Mouse (Mus musculus): ENCODE measurements around the gene Med8. TPM values are rescaled to one million over a fixed set of nuclear protein-coding genes. Genes with fewer than 3 reads are reported as not detected.

Gene Med8
- polyA plus RNA-seq (2014; fragmentation: Nextera tagmentation; extraction: Ambion mirVana) = 89.6 and 109 TPM in 2 replicates

DNA sequence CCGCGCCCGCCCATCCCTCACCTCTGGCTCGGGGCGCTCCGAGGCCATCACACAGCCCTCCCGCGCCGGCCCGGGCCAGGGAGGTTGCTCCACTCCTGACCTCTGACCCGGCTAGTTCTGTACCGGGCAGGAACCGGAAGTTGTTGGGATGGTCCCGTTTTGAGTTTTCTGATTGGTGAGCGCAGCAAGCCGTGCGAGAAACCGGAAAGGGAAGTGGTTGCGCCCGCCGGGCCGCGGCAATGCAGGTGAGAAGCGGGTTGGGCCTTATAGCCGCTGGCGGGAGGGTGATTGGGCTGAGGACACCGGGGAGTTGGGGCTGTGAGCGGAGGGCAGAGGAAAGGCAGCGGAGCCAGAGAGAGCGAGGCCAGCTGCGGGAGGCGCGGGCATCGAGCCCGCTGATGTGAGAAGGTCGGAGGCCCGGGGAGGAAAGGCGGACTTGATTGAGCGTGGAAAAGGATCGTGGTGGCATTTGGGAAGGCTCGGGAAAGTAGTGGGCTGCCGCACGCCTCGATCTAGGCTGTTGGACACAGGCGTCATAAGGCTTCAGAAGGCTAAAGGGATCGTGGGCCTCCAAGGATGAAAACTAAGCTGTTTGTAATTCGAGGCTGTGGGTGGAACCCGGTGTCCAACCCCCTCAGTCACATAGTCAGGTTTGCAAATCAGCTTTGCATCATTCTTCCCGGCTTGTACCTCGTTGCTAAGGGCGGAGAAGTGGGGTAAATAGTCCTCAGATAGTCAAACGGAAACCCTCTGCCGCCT lies at the start of gene Med8, which contains the start of gene Szt2:
Med8 (plus strand) TSS at position 196 of the 759 bp plus-strand sequence.
Szt2 (minus strand) TSS at position 132 of the 759 bp plus-strand sequence.
- Histone ChIP-seq H3K9ac (replicated peaks; ENCODE audit: low read length) (peak within 1 kb of the TSS; percentile 84), H3K4me3 (replicated peaks; ENCODE audit: low read depth, low read length) (peak within 1 kb of the TSS; percentile 90), H3K4me2 (ENCODE audit: low read length) (peak within 1 kb of the TSS; percentile 90), H3K36me3 (ENCODE audit: control insufficient read depth, insufficient read depth, low read length) (peaks cover 41% of the 10 kb centered on the region), H3K27ac (replicated peaks; ENCODE audit: low read depth, low read length) (peak within 1 kb of the TSS; percentile 66), H3K4me1 (ENCODE audit: control insufficient read depth, insufficient read depth, low read length) (peaks cover 15% of the 10 kb centered on the region), H3K9me3 (ENCODE audit: control insufficient read depth, low read length) (no peaks in the 10 kb centered on the region), H3K27me3 (ENCODE audit: control insufficient read depth, insufficient read depth, low read length) (no peaks in the 10 kb centered on the region)
- WGBS = under 1% methylated on average over 53 of the region's 53 CpGs
- peak; percentile 94 for DNase-seq
- peak; percentile 94 for ATAC-seq (ENCODE audit: low FRiP score, low TSS enrichment)

GRCm38 (mm10) chr4:118359896-118360720 lies 49.0 kb upstream of the Med8 start:
- H3K27me3 ChIP-seq (ENCODE audit: control insufficient read depth, insufficient read depth, low read length) = no peaks in the 10 kb centered on the region
- H3K27ac ChIP-seq (replicated peaks; ENCODE audit: low read depth, low read length) = peak overlapping the region; percentile 90
- ATAC-seq (ENCODE audit: low FRiP score, low TSS enrichment) = peak; percentile 84
- H3K9me3 ChIP-seq (ENCODE audit: control insufficient read depth, low read length) = no peaks in the 10 kb centered on the region
- peak overlapping the region; percentile 87 for H3K4me2 ChIP-seq (ENCODE audit: low read length)
- H3K36me3 ChIP-seq (ENCODE audit: control insufficient read depth, insufficient read depth, low read length) = peaks cover 39% of the 10 kb centered on the region
- 1% methylated on average over 54 of the region's 54 CpGs for WGBS
- H3K4me3 ChIP-seq (replicated peaks; ENCODE audit: low read depth, low read length) = peak overlapping the region; percentile 59
- DNase-seq = peak; percentile 83
- peaks cover 6% of the 10 kb centered on the region for H3K4me1 ChIP-seq (ENCODE audit: control insufficient read depth, insufficient read depth, low read length)
- peak overlapping the region; percentile 87 for H3K9ac ChIP-seq (replicated peaks; ENCODE audit: low read length)

DNA sequence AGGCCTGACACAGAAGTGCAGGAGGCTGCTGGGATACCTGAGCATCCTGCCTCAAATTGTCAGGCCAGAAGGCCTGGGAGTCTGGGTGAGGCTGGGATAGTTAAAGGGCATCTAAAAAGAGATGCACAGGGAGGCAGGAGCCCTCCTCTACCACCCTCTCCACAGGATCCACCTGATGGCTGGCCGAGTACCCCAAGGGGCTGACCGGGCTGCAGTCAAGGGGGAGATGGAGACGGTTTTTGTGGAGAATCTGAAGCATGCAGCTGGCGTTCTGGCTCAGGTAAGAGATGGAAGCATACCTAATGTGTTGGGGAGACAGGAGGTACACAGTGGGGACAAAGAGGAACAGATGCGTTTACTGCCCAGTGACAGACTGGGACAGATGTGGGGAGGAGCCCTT lies 47.7 kb upstream of the Med8 start:
- H3K4me2 ChIP-seq (ENCODE audit: low read length) = no peak overlapping the region
- no peak for DNase-seq
- 89% methylated on average over 5 of the region's 5 CpGs for WGBS
- no peaks in the 10 kb centered on the region for H3K9me3 ChIP-seq (ENCODE audit: control insufficient read depth, low read length)
- peaks cover 6% of the 10 kb centered on the region for H3K4me1 ChIP-seq (ENCODE audit: control insufficient read depth, insufficient read depth, low read length)
- ATAC-seq (ENCODE audit: low FRiP score, low TSS enrichment) = no peak
- H3K36me3 ChIP-seq (ENCODE audit: control insufficient read depth, insufficient read depth, low read length) = peaks cover 49% of the 10 kb centered on the region
- H3K4me3 ChIP-seq (replicated peaks; ENCODE audit: low read depth, low read length) = no peak overlapping the region
- no peak overlapping the region for H3K27ac ChIP-seq (replicated peaks; ENCODE audit: low read depth, low read length)
- no peak overlapping the region for H3K9ac ChIP-seq (replicated peaks; ENCODE audit: low read length)
- no peaks in the 10 kb centered on the region for H3K27me3 ChIP-seq (ENCODE audit: control insufficient read depth, insufficient read depth, low read length)

GRCm38 (mm10) chr4:118362879-118363278 lies 46.3 kb upstream of the Med8 start:
- H3K4me1 ChIP-seq (ENCODE audit: control insufficient read depth, insufficient read depth, low read length) = peaks cover 6% of the 10 kb centered on the region
- no peak overlapping the region for H3K4me3 ChIP-seq (replicated peaks; ENCODE audit: low read depth, low read length)
- 91% methylated on average over 6 of the region's 6 CpGs for WGBS
- no peaks in the 10 kb centered on the region for H3K9me3 ChIP-seq (ENCODE audit: control insufficient read depth, low read length)
- peaks cover 58% of the 10 kb centered on the region for H3K36me3 ChIP-seq (ENCODE audit: control insufficient read depth, insufficient read depth, low read length)
- DNase-seq = no peak
- H3K27me3 ChIP-seq (ENCODE audit: control insufficient read depth, insufficient read depth, low read length) = no peaks in the 10 kb centered on the region
- no peak for ATAC-seq (ENCODE audit: low FRiP score, low TSS enrichment)
- no peak overlapping the region for H3K9ac ChIP-seq (replicated peaks; ENCODE audit: low read length)
- no peak overlapping the region for H3K27ac ChIP-seq (replicated peaks; ENCODE audit: low read depth, low read length)
- H3K4me2 ChIP-seq (ENCODE audit: low read length) = no peak overlapping the region

- H3K9ac ChIP-seq (replicated peaks; ENCODE audit: low read length) = no peak overlapping the region
- no peak overlapping the region for H3K4me3 ChIP-seq (replicated peaks; ENCODE audit: low read depth, low read length)
- H3K36me3 ChIP-seq (ENCODE audit: control insufficient read depth, insufficient read depth, low read length) = peaks cover 69% of the 10 kb centered on the region
- WGBS = 95% methylated on average over 3 of the region's 3 CpGs
- ATAC-seq (ENCODE audit: low FRiP score, low TSS enrichment) (no peak), DNase-seq (no peak)
- peaks cover 5% of the 10 kb centered on the region for H3K4me1 ChIP-seq (ENCODE audit: control insufficient read depth, insufficient read depth, low read length)
- H3K4me2 ChIP-seq (ENCODE audit: low read length) = no peak overlapping the region
- H3K27ac ChIP-seq (replicated peaks; ENCODE audit: low read depth, low read length) = no peak overlapping the region
- no peaks in the 10 kb centered on the region for H3K9me3 ChIP-seq (ENCODE audit: control insufficient read depth, low read length)
- H3K27me3 ChIP-seq (ENCODE audit: control insufficient read depth, insufficient read depth, low read length) = no peaks in the 10 kb centered on the region
These were observed 45.2 kb upstream of the Med8 start for GRCm38 (mm10) chr4:118363985-118364384.

DNA sequence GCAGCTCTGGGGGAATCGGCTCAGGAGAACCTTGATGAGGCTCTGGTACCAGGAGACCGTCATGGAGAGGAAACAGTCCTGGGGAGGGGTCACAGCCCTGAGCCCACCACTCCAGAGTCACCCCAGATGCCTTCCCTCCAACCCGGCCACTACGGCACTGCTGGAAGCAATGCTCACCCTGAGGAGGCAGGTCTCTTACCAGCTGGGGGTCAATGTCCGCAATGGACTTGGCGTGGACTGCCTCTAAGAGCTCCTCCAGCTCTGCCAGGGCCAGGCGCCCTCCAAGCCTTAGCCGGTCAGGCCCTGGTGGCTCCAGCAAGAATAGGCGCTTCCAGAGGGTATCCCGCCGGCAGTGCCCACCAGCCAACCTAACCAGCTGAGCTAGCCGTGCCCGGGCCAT lies 44.5 kb upstream of the Med8 start:
- Histone ChIP-seq H3K9me3 (ENCODE audit: control insufficient read depth, low read length) (no peaks in the 10 kb centered on the region), H3K27ac (replicated peaks; ENCODE audit: low read depth, low read length) (no peak overlapping the region), H3K4me3 (replicated peaks; ENCODE audit: low read depth, low read length) (no peak overlapping the region), H3K27me3 (ENCODE audit: control insufficient read depth, insufficient read depth, low read length) (no peaks in the 10 kb centered on the region), H3K4me1 (ENCODE audit: control insufficient read depth, insufficient read depth, low read length) (no peaks in the 10 kb centered on the region; the same call in 1 of the 2 replicates), H3K9ac (replicated peaks; ENCODE audit: low read length) (no peak overlapping the region), H3K4me2 (ENCODE audit: low read length) (no peak overlapping the region), H3K36me3 (ENCODE audit: control insufficient read depth, insufficient read depth, low read length) (peaks cover 76% of the 10 kb centered on the region)
- ATAC-seq (ENCODE audit: low FRiP score, low TSS enrichment) (no peak), DNase-seq (no peak)
- 93% methylated on average over 13 of the region's 13 CpGs for WGBS

DNA sequence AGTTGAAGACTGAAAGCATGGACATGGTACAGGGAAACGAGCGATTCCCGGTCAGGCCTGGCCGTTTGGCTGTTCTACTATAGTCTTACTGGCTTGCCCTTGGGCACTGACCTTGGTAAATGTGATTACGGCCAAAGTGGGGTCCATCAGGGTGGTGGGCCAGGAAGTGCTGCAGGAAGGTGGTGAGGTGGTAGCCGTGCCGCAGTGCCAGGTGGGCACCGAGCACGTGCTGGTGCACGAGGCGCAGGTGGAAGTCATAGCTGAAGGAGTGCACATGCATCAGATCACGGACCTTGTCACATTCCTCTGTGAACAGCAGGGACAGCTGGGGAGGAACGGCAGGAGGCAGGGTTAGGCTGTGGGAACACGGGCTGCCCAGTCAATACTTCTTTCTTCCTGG lies 43.1 kb upstream of the Med8 start:
- ATAC-seq (ENCODE audit: low FRiP score, low TSS enrichment) = no peak
- Histone ChIP-seq H3K36me3 (ENCODE audit: control insufficient read depth, insufficient read depth, low read length) (peaks cover 88% of the 10 kb centered on the region), H3K4me3 (replicated peaks; ENCODE audit: low read depth, low read length) (no peak overlapping the region), H3K27me3 (ENCODE audit: control insufficient read depth, insufficient read depth, low read length) (no peaks in the 10 kb centered on the region), H3K9me3 (ENCODE audit: control insufficient read depth, low read length) (no peaks in the 10 kb centered on the region), H3K27ac (replicated peaks; ENCODE audit: low read depth, low read length) (no peak overlapping the region), H3K4me1 (ENCODE audit: control insufficient read depth, insufficient read depth, low read length) (no peaks in the 10 kb centered on the region), H3K4me2 (ENCODE audit: low read length) (no peak overlapping the region), H3K9ac (replicated peaks; ENCODE audit: low read length) (no peak overlapping the region)
- DNase-seq = no peak
- WGBS = 91% methylated on average over 14 of the region's 14 CpGs

GRCm38 (mm10) chr4:118367551-118367950 lies 41.6 kb upstream of the Med8 start:
- ATAC-seq (ENCODE audit: low FRiP score, low TSS enrichment) (no peak), DNase-seq (no peak)
- no peak overlapping the region for H3K4me2 ChIP-seq (ENCODE audit: low read length)
- 95% methylated on average over 12 of the region's 12 CpGs for WGBS
- H3K36me3 ChIP-seq (ENCODE audit: control insufficient read depth, insufficient read depth, low read length) = peaks cover 89% of the 10 kb centered on the region
- H3K9ac ChIP-seq (replicated peaks; ENCODE audit: low read length) = no peak overlapping the region
- no peaks in the 10 kb centered on the region for H3K9me3 ChIP-seq (ENCODE audit: control insufficient read depth, low read length)
- H3K27me3 ChIP-seq (ENCODE audit: control insufficient read depth, insufficient read depth, low read length) = no peaks in the 10 kb centered on the region
- no peak overlapping the region for H3K27ac ChIP-seq (replicated peaks; ENCODE audit: low read depth, low read length)
- no peak overlapping the region for H3K4me3 ChIP-seq (replicated peaks; ENCODE audit: low read depth, low read length)
- H3K4me1 ChIP-seq (ENCODE audit: control insufficient read depth, insufficient read depth, low read length) = no peaks in the 10 kb centered on the region

Data from midbrain, embryonic 14.5 days (tissue).